Mouse (Mus musculus) embryonic fibroblast, embryonic 13.5 days (primary cell): ENCODE results near the gene Naaladl1.

Experiments
- CTCF ChIP-seq: IDR thresholded peaks from 2 replicates; pipeline ENCODE4 v1.5.1; 2011; ENCODE audit warnings: mild to moderate bottlenecking, control low read depth, low read length, moderate library complexity, borderline replicate concordance; ENCODE audit not compliant: insufficient read depth
- POLR2A ChIP-seq: IDR thresholded peaks from 2 replicates; pipeline ENCODE4 v1.6.1; 2011; ENCODE audit warnings: low read depth, mild to moderate bottlenecking, control low read depth, low read length, moderate library complexity

DNA sequence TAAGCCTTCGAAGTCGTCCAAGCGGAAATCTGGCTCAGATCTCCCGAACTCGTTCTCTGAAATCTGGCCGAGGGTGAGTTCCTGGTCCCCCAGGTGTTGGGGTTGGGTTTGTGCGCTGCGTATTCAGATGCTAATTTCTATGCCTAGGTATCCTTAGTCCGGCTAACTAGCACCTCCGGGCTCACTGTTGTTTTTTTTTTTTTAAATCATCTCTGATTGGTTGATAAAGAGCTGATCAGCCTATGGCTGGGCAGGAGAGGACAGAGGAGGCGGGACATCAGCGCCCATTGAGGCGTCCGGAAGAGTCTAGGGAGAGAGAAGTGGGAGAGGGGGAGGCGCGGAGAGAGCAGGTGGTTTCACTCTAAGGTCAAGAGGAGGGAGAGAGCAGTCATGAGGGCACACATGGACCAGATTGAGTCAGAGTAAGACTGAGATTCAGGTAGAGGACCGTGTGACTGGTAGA, 20.1 kb upstream of the Naaladl1 start:
- no peak for TF ChIP-seq POLR2A
- no peak for TF ChIP-seq CTCF
